Mouse (Mus musculus) liver, postnatal 0 days (tissue): ENCODE data around the gene Ankmy2. TPM values are rescaled to one million over a fixed set of nuclear protein-coding genes. Genes with fewer than 3 reads are reported as not detected.
A peak's percentile ranks its signal among the peaks of the same experiment; 100 is the strongest.

Experiments
- ATAC-seq: fragments of 200-750 bp; cut with Nextera tagmentation; 2 replicates; pipeline ENCODE4 v1.8.0; 2017; ENCODE audit warnings: mild to moderate bottlenecking, moderate library complexity
- DNase-seq: peaks from one replicate; pipeline ENCODE4 v3.0.0-alpha.2; 2016
- H3K27ac ChIP-seq: fragments of 300-500 bp; sonication (generic); 2 replicates; pipeline ENCODE4 v1.5.1; 2014; ENCODE audit warnings: antibody characterized with exemption, moderate library complexity, mild to moderate bottlenecking, low read depth
- H3K27me3 ChIP-seq: fragments of 300-500 bp; sonication (generic); 2 replicates; pipeline ENCODE4 v1.6.1; 2014; ENCODE audit warnings: low read length, control low read depth, mixed read lengths; ENCODE audit not compliant: insufficient read depth
- H3K36me3 ChIP-seq: fragments of 300-500 bp; sonication (generic); replicated peaks from 2 replicates; pipeline ENCODE4 v1.6.1; 2014; ENCODE audit warnings: mild to moderate bottlenecking, control low read depth, low read length, moderate library complexity, mixed read lengths; ENCODE audit not compliant: insufficient read depth
- H3K4me1 ChIP-seq: fragments of 300-500 bp; sonication (generic); 2 replicates; pipeline ENCODE4 v1.6.1; 2014; ENCODE audit warnings: antibody characterized with exemption, mild to moderate bottlenecking, control low read depth; ENCODE audit not compliant: insufficient read depth
- H3K4me2 ChIP-seq: fragments of 300-500 bp; sonication (generic); 2 replicates; pipeline ENCODE4 v1.6.1; 2014; ENCODE audit warnings: low read depth, mild to moderate bottlenecking, low read length, moderate library complexity, mixed read lengths
- H3K4me3 ChIP-seq: fragments of 300-500 bp; sonication (generic); 2 replicates; pipeline ENCODE4 v1.5.1; 2014; ENCODE audit warnings: low read depth, low read length
- H3K9ac ChIP-seq: fragments of 300-500 bp; sonication (generic); replicated peaks from 2 replicates; pipeline ENCODE4 v1.6.1; 2014; ENCODE audit warnings: mild to moderate bottlenecking, moderate library complexity
- H3K9me3 ChIP-seq: fragments of 300-500 bp; sonication (generic); 2 replicates; pipeline ENCODE4 v1.6.1; 2016; ENCODE audit warnings: mild to moderate bottlenecking, control low read depth, low read length, mixed read lengths
- CTCF ChIP-seq: sonication (generic); IDR thresholded peaks from 2 replicates; pipeline ENCODE4 v1.5.1; 2016; ENCODE audit warnings: antibody characterized with exemption, low read depth
- EP300 ChIP-seq: IDR thresholded peaks from 2 replicates; pipeline ENCODE4 v1.6.1; 2016; ENCODE audit warnings: antibody characterized with exemption, low read depth, mild to moderate bottlenecking
- WGBS: fragments of 180-500 bp; shearing (Covaris S2); extraction: QIAGEN DNeasy Blood & Tissue Kit; methylation state at CpG from one replicate; pipeline ENCODE4 v1.1.7; 2014; ENCODE audit not compliant: insufficient replicate concordance; 5-methylcytosine and 5-hydroxymethylcytosine counted together
- polyA plus RNA-seq: library from polyadenylated mRNA; unstranded; fragments of >200 nt; fragmentation: Nextera tagmentation; extraction: Ambion mirVana; gene quantifications from 2 replicates; pipeline ENCODE4 v1.2.1, GENCODE M21; 2015

Gene Ankmy2
- polyA plus RNA-seq, 1 experiment from 2014 or later: 6.4 TPM

- no peak overlapping the region for H3K4me3 ChIP-seq
- no peaks in the 10 kb centered on the region for H3K9me3 ChIP-seq
- WGBS: 84% methylated on average over 2 of the region's 2 CpGs
- TF ChIP-seq EP300 (no peak), CTCF (no peak)
- no peak overlapping the region for H3K9ac ChIP-seq
- peaks cover 4% of the 10 kb centered on the region for H3K4me1 ChIP-seq
- no peaks in the 10 kb centered on the region for H3K36me3 ChIP-seq
- ATAC-seq (no peak), DNase-seq (no peak)
- H3K4me2 ChIP-seq: no peak overlapping the region
- no peak overlapping the region for H3K27ac ChIP-seq
- no peaks in the 10 kb centered on the region for H3K27me3 ChIP-seq
Measured at GRCm38 (mm10) chr12:36150265-36150664, 6.6 kb upstream of the Ankmy2 start.

GRCm38 (mm10) chr12:36150737-36151136, 6.2 kb upstream of the Ankmy2 start:
- peaks cover 9% of the 10 kb centered on the region for H3K4me1 ChIP-seq
- H3K4me3 ChIP-seq: no peak overlapping the region
- WGBS: 79% methylated on average over 2 of the region's 2 CpGs
- H3K4me2 ChIP-seq: no peak overlapping the region
- ATAC-seq (no peak), DNase-seq (no peak)
- no peaks in the 10 kb centered on the region for H3K36me3 ChIP-seq
- H3K27me3 ChIP-seq: no peaks in the 10 kb centered on the region
- H3K27ac ChIP-seq: no peak overlapping the region
- H3K9ac ChIP-seq: no peak overlapping the region
- TF ChIP-seq CTCF: no peak
- TF ChIP-seq EP300: no peak
- no peaks in the 10 kb centered on the region for H3K9me3 ChIP-seq

GRCm38 (mm10) chr12:36155141-36155641, 1.7 kb upstream of the Ankmy2 start:
- no peak overlapping the region for H3K27ac ChIP-seq
- peak overlapping the region; percentile 72 for H3K4me3 ChIP-seq
- H3K27me3 ChIP-seq: no peaks in the 10 kb centered on the region
- TF ChIP-seq EP300: no peak
- TF ChIP-seq CTCF: no peak
- H3K36me3 ChIP-seq: no peaks in the 10 kb centered on the region
- ATAC-seq (no peak), DNase-seq (peak; percentile 38)
- no peaks in the 10 kb centered on the region for H3K9me3 ChIP-seq
- peaks cover 21% of the 10 kb centered on the region for H3K4me1 ChIP-seq
- H3K4me2 ChIP-seq: peak overlapping the region; percentile 93
- 12% methylated on average over 8 of the region's 8 CpGs for WGBS
- H3K9ac ChIP-seq: peak overlapping the region; percentile 78; the same call in 1 of the 2 replicates

- DNase-seq: no peak
- Histone ChIP-seq H3K9ac (peak overlapping the region; percentile 78), H3K36me3 (no peaks in the 10 kb centered on the region), H3K4me1 (peaks cover 21% of the 10 kb centered on the region), H3K4me3 (peak overlapping the region; percentile 72), H3K4me2 (peak overlapping the region; percentile 93), H3K27me3 (no peaks in the 10 kb centered on the region), H3K9me3 (no peaks in the 10 kb centered on the region), H3K27ac (peak overlapping the region; percentile 86)
- under 1% methylated on average over 33 of the region's 33 CpGs for WGBS
- TF ChIP-seq CTCF (no peak), EP300 (no peak)
- peak; percentile 11 for ATAC-seq
Measured at GRCm38 (mm10) chr12:36156101-36156636, 745 bp upstream of the Ankmy2 start.

GRCm38 (mm10) chr12:36157304-36157637, 357 bp downstream of the Ankmy2 start:
- ATAC-seq (peak; percentile 46), DNase-seq (no peak)
- Histone ChIP-seq H3K9me3 (no peaks in the 10 kb centered on the region), H3K4me1 (peaks cover 21% of the 10 kb centered on the region), H3K27ac (peak overlapping the region; percentile 86), H3K27me3 (no peaks in the 10 kb centered on the region), H3K36me3 (no peaks in the 10 kb centered on the region), H3K4me2 (peak overlapping the region; percentile 93), H3K4me3 (peak overlapping the region; percentile 72), H3K9ac (peak overlapping the region; percentile 78)
- TF ChIP-seq CTCF: no peak
- TF ChIP-seq EP300: 0 out of 2 replicates have a peak, but pooled peaks have one; percentile 3
- WGBS: under 1% methylated on average over 14 of the region's 14 CpGs

- ATAC-seq (peak; percentile 2), DNase-seq (peak; percentile 60)
- H3K4me2 ChIP-seq: peak within 1 kb of the TSS; percentile 93
- peak within 1 kb of the TSS; percentile 72 for H3K4me3 ChIP-seq
- H3K9ac ChIP-seq: peak within 1 kb of the TSS; percentile 78
- H3K4me1 ChIP-seq: peaks cover 21% of the 10 kb centered on the region
- no peaks in the 10 kb centered on the region for H3K9me3 ChIP-seq
- no peaks in the 10 kb centered on the region for H3K27me3 ChIP-seq
- no peaks in the 10 kb centered on the region for H3K36me3 ChIP-seq
- 1% methylated on average over 26 of the region's 26 CpGs for WGBS
- TF ChIP-seq CTCF: no peak
- TF ChIP-seq EP300: no peak
- H3K27ac ChIP-seq: peak within 1 kb of the TSS; percentile 86
Measured at GRCm38 (mm10) chr12:36157638-36158308, 859 bp downstream of the Ankmy2 start, which contains the start of gene Bzw2. TSS of gene Bzw2 (minus strand) at chr12:36158080.
